Mouse (Mus musculus): Measurements from ENCODE around the gene Stat4.

- TF ChIP-seq CTCF (conservative IDR thresholded peaks at IDR 0.05 in 1 of 2, IDR thresholded peaks at IDR 0.05 in 1 of 2; ENCODE audit: low read depth in 2 of 2, low read length in 2 of 2): no peak
- no peak for TF ChIP-seq USF2 (conservative IDR thresholded peaks at IDR 0.05; ENCODE audit: low read depth, low read length)
- TF ChIP-seq MEF2A (IDR thresholded peaks at IDR 0.05; ENCODE audit: borderline replicate concordance, low read depth, low read length): no peak
- no peak for TF ChIP-seq ZMIZ1 (IDR thresholded peaks at IDR 0.05; ENCODE audit: low read depth, low read length)
- TF ChIP-seq GABPA (IDR thresholded peaks at IDR 0.05; ENCODE audit: insufficient replicate concordance, low read depth, low read length): no peak
- TF ChIP-seq POLR2A (IDR thresholded peaks at IDR 0.05; ENCODE audit: low read depth, low read length): no peak
- no peak for TF ChIP-seq SMC3 (IDR thresholded peaks at IDR 0.05; ENCODE audit: low read depth, low read length)
- TF ChIP-seq MXI1 (IDR thresholded peaks at IDR 0.05; ENCODE audit: low read depth, low read length): no peak
- TF ChIP-seq JUND (conservative IDR thresholded peaks at IDR 0.05; ENCODE audit: low read depth, low read length): no peak
- no peak for TF ChIP-seq NELFE (IDR thresholded peaks at IDR 0.05; ENCODE audit: low read depth, low read length)
- no peak for TF ChIP-seq TCF12 (IDR thresholded peaks at IDR 0.05; ENCODE audit: low read depth, low read length)
- TF ChIP-seq USF1 (IDR thresholded peaks at IDR 0.05; ENCODE audit: low read depth, low read length): no peak
- no peak for TF ChIP-seq HCFC1 (IDR thresholded peaks at IDR 0.05; ENCODE audit: low read depth, low read length)
- no peak for TF ChIP-seq EP300 (IDR thresholded peaks at IDR 0.05; ENCODE audit: low read length)
Observed at GRCm38 (mm10) chr1:51996056-51996455, 9.1 kb downstream of the Stat4 start.
